Mouse (Mus musculus) mouse trophoblast stem cell (cell line): Measurements from ENCODE around the gene Slc2a13.

Experiments used
- in situ Hi-C, 2 experiments: fragments of 300-500 bp; cut with MseI, MboI; formaldehyde crosslinking; loops; 2 replicates in 1 of 2; 3 replicates in 1 of 2; pipeline ENCODE4 v1.15.1; 2025

Gene Slc2a13

GRCm38 (mm10) chr15:91573111-91573538, at the start of gene Slc2a13:
Gene Slc2a13, minus strand, starts transcription at chr15:91573261.
- in situ Hi-C loops, result loop anchor here (5.0 to 10.0 kb wide), 2 partner anchors 88 to 91 kb away; no protein-coding TSS in a partner anchor

DNA sequence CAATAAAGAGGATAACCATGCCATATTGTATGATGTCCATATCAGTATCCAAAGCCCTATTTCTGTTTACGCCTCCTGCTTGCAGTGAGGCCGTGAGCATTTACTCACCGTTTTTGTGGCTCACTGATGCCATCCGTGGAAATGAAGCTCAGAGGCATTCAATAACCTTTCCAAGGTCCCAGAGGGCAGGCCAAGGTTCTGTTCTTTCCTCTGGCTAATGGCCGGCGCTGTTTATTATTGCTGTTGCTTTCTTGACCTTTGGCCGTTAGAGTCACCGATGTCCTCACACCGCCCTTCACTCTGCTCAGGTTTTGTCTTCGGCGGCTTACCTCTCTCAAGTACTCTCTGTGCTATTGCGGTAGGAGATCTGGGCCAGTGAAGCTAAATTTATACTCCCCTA, 43.0 kb upstream of the Slc2a13 start:
- in situ Hi-C loops, result loop anchor here (10.0 kb wide), 2 partner anchors 129 to 139 kb away; no protein-coding TSS in a partner anchor

DNA sequence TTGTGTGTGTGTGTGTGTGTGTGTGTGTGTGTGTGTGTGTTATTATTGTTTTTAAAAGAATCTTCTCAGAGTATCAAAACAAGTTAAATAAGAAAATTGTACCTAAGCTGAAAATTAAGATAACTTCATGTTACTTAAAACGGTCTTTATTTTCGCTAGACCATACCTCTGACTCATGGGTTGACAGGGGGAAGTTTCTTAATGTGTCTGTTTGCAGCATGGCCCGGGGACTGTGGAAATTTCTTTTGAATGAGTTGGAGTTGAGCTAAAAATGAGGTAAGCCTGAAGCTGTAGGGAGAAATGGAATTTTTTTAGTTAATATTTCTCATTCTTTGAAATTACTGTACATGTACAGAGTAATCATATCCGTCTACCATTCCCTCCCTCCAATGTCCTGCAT, 42.5 kb upstream of the Slc2a13 start:
- in situ Hi-C loops, result loop anchor here (10.0 kb wide), 2 partner anchors 129 to 139 kb away; no protein-coding TSS in a partner anchor

DNA sequence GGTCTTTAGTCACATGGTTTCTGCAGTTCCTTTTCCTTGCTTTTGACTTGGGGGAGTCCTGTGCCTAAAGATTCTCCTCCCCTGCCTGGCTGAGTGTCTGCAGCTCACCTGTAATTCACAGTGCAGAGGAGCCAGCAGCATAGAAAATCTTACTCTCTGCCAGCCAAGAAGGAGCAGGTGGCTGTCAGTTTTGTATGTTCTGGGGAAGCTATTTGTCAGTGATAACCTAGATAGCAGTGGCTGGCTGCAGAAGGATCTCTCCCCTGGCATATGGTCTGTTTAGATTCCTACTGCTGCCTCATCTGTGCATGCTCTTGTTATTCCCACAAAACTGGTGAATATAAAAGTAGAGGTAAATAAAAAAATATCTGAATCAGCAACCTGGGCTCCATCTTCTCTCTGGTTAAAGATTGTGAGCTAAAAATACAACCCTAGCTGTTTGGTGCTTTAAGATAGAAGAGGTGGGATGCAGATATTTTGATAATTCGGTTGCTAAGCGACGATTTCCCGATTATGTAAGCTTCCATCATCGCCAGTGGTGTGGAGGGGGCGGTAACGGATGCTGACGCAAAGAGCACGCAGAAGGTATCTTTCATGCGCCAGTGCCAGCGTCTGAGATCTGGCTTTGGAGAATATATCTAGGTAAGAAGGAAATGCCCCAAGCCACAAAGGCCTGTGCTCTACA, 41.1 kb upstream of the Slc2a13 start:
- in situ Hi-C loops, result loop anchor here (10.0 kb wide), 2 partner anchors 131 to 141 kb away; no protein-coding TSS in a partner anchor

GRCm38 (mm10) chr15:91609713-91610112, 36.7 kb upstream of the Slc2a13 start:
- in situ Hi-C loops, result loop anchor here (10.0 kb wide), 2 partner anchors 135 to 145 kb away; no protein-coding TSS in a partner anchor

DNA sequence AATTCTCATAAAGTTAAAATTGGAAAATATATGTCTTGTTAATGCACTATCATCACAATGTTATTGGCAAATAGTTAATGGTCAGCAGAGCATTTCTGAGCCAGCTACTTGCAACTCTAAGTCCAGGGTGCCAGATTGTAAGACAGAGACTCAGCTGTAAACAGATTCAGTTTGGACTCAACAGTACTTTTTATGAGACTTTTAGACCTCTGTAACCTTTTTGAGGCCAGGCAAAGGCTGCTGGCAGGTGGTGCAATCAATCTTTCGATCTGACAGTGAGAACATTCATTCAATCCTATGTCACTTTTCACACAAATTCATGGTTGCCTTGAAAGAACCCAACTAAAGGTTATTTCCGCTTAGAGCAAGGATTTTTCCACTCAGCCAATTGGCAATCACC, 35.8 kb upstream of the Slc2a13 start:
- in situ Hi-C loops, result no loop called here

DNA sequence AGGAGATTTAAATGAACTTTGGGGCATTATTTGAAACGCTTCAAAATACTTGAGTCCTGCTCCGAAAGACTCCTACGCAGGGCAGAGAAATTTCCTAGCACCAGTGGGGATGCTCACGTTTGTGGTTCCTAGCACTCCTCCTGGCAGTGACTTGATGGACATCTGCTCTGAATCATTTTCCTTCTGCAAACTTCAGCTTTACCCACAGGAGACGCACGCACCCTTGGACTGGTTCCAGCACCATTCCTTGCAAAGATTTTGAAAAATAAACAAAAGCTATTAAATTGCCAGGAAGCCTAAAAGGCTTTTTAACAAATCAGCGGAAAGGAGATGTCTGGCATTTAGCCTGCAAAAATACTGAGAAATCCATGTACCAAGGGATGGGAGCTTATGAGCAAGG, 28.1 kb upstream of the Slc2a13 start:
- in situ Hi-C loops, result no loop called here

DNA sequence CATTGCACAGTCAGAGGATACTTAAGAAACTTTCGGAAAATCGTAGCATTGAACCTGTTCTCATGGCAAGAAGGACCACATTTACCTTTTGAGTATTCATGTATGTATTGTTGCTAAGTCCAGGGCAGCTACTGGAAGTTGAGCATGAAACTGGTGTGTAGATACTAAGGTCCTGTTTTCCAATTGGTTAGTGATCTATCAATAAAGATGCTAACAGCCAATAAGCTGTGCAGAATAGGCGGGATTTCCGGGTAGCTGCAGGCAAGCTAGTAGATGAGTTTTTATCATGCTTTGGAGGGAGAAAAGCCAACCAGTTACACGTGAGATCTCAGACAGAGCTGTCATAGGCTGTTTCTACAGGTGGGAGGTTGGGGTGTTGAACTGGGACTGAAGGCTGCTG, 24.2 kb upstream of the Slc2a13 start:
- in situ Hi-C loops, result no loop called here

- in situ Hi-C loops, result loop anchor here (5.0 to 10.0 kb wide), 2 partner anchors 90 to 92 kb away; no protein-coding TSS in a partner anchor
Observed at GRCm38 (mm10) chr15:91574492-91574891, 1.4 kb upstream of the Slc2a13 start.

GRCm38 (mm10) chr15:91572421-91573069, 516 bp downstream of the Slc2a13 start:
- in situ Hi-C loops, result loop anchor here (5.0 to 10.0 kb wide), 2 partner anchors 88 to 90 kb away; no protein-coding TSS in a partner anchor

DNA sequence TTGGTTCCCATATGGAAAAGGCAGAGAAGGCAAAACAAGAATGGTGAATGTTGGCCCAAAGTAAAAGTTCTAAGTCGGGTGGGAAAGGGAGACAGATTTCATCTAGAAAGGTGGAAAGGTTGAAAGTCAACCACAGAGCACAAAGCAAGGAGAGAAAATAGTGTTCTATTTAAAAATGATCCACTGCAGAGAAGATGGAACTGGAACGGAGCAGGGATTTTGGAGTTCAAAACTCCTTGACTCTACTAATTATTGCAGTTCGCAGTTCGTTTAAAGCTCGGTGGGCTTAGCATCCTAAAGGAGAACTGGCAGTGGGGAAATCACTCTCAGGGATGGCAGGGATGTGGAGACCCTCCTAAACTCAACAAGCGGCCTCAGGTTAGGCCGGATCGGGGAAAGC, 1.1 kb downstream of the Slc2a13 start:
- in situ Hi-C loops, result loop anchor here (5.0 to 10.0 kb wide), 2 partner anchors 87 to 90 kb away; no protein-coding TSS in a partner anchor

DNA sequence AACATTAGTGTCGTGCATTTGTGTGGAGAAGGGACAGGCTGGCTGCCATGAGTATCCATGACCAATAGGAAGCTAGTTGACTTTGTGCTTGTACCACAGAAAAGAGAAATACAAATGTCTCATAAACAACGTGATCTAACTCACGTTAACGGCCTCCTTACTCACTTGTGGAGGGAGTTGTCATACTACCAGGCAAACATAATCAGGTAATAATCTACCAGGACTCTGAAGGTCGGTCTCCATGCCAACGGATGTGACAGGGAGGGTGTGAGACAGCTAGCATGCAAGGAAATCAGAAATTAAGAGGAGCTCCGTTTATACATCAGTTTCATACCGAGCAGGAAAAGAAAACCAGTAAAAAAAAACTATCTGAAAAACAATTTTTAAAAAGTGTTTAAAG, 6.3 kb downstream of the Slc2a13 start:
- in situ Hi-C loops, result no loop called here

DNA sequence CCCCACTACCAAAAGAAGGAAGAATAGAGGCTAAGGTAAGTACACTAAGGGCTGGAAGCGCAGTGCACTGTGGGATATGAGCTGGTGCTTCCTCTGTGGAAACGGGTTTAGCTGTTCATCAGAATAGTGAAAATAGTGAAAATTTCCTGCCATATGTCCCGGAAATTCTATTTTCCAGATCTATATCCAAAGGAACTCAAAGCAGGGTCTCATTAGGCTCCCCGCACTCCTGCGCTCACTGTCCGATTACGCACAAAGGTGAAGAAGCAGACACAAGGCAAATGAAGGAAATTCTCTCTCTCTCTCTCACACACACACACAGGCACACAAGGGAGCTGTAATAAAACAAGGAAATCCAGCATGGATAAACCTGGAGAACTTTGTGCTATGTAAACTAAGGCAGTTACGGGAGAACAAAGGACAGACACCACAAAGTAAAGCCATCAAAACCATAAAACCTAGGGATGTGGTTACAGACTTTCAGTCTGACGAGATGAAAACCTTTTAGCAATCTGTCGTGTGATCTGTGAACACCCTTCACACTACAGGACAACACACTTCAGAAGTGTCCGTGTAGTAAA, 7.9 kb downstream of the Slc2a13 start:
- in situ Hi-C loops, result no loop called here

DNA sequence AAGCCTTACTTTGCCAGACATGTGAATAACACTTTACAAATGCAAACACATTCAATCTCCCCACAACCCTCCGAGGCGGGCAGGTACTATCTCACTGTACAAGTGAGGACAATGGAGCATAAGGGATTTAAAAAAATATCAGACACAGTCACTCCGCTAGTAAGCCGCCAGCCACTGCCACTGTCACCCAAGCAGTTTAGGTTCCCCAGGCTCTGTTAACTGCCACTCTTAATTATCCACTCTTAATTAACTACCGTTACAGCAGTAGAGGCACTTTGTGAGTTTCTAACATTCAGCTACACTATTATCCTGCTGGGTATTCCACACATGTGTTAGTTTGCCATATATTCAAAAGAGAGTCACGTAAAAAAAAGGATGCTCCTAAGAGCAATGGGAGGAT, 11.3 kb downstream of the Slc2a13 start:
- in situ Hi-C loops, result no loop called here

DNA sequence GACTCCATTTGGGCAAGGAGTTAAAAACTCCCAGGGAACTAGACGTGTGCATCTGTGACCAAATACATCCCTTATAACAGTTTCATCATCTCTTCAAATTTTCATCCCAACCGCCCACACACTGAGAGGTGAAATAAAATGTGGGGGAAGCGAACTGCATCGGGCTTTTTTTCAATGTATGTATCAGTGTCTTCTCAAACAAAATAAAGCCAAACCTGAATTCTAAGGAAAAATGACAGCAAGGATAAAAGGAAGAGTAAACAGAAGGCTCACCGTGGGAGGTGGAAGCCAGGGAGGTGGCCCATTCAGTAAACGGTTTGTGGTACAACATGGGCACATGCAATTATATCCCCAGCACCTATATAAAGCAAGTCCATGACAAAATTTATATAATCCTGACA, 17.7 kb downstream of the Slc2a13 start:
- in situ Hi-C loops, result no loop called here

DNA sequence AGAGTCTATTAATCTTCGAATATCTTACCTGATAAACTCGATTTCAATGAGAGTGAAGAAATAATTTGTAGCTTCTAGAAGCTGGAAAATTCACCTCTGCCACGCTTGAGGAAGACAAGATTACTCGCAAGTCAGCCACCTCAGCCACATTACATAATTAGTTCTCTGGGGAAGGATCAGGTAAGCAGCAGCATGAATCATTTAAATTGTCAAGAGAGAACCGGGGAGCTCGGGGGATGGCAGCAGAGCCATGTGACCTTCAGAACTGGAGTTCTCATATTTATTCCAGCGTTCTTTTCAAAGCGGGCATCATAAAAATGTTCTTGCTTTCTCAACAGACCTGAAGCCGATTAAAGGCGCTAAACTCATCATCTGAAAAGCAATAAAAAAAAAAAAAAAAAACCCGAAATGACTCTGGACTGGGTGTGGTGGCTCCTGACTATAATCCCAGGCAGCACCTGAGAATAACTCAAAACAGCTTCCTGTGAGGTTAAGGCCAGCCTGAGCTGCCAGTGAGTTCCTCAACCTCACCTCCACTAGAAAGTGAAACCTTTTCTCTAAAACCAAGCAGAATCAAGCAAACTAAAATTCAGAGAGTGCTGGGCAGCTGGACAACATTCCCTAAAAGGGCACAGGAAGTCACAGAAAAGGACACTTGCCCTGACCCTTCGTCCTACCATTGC, 24.3 kb downstream of the Slc2a13 start:
- in situ Hi-C loops, result no loop called here

DNA sequence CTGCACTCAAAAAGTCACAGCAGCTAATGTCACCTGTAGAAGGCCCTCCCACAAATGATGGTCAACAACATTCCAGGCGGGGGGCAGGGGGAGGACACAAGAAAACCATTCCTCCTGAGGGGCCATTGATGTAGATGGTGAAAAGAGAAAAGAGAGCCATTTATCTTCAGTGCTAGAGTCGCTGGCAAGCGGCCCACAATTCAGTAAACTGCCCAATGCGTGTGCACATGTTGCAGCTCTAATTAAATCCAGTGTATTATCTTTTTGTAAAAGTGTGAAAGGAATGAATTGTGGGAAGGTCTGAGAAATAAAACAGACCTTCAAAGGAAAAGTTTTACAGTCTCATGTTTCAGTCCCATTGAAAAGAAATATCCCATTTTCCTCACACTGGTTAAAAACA, 28.5 kb downstream of the Slc2a13 start:
- in situ Hi-C loops, result no loop called here

GRCm38 (mm10) chr15:91538439-91538838, 34.6 kb downstream of the Slc2a13 start:
- in situ Hi-C loops, result no loop called here

DNA sequence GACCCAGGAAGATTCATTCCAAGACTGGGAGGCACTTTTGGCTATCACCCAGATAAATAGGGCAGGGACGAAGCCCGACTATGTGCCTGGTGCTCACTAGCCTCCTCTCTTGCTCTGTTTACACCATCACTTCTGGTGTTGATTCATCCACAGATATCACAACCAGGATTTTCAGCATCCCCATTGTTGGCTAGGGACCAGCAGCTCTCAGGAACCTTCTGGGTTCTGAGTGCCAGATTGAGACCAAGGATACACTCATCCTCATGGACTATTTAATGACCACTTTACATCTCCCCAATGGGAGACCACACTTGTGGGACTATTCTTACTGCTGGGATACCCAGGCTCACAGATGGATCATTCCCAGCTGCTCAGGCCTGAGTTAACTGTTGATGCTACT, 46.2 kb downstream of the Slc2a13 start:
- in situ Hi-C loops, result no loop called here

- in situ Hi-C loops, result no loop called here
Observed at GRCm38 (mm10) chr15:91526166-91526565, 46.9 kb downstream of the Slc2a13 start.

GRCm38 (mm10) chr15:91524451-91524850, 48.6 kb downstream of the Slc2a13 start:
- in situ Hi-C loops, result no loop called here

DNA sequence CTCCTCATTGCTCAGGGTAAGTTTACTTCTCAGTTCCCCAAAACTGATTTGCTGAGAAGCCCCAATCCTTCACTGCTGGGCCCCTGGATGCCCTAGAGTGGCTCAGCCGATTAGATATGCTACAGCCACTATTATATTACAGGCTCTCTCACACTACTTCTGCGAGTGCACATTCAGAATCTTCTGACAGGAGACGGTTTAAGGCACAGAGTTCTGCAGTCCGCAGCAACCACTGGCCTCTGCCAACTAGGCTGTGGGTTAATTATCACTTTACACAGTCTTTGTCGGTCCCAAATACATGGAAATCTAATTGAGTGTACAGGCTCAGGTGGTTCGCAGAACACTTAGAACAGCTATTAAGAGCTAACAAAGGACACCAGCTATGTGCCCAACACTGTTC, 69.8 kb downstream of the Slc2a13 start:
- in situ Hi-C loops, result no loop called here
